Mouse (Mus musculus): Measurements from ENCODE around the gene Plxnc1.

DNA sequence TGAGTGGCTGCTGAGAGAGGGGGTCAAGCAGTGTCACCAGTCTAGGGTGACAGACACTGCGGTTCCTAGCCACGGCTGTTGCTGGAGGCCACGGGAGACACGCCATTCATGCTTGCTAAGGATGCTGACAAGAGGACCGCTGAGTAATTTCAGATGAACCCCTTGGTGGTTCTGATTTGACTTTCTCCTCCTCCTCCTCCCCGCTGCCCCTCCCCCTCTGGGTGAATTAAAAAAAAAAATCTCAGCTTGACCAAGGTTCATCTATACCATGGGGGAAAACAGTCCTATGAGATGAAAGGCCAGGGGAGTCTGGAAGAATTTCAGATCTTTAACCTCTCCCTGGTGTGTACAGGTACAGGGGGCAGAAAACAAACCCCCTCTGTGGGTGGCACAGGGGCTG is 22.9 kb downstream of the Plxnc1 start:
- TF ChIP-seq CTCF (IDR thresholded peaks at IDR 0.05; ENCODE audit: low read depth) (no peak), EP300 (IDR thresholded peaks at IDR 0.05; ENCODE audit: low read depth) (no peak)

Measured in heart, postnatal 0 days (tissue).